19 mouse cellular contexts compared by ENCODE assay signal in genomic region chr1:153111596-153111995, GRCm38 (mm10).
"Had no signal": no experiment of that assay in that cellular context is flagged by ENCODE, and none has a peak within 500 bp of the region (broad histone marks: within the 10 kb centered on the region; RNA-seq: fewer than 3 reads in every experiment).

No protein-coding gene starts in this region.

- H3K4me3 ChIP-seq: limb, embryonic 12.5 days; limb, embryonic 15.5 days; lung, embryonic 15.5 days had no signal

- H3K9ac ChIP-seq: limb, embryonic 12.5 days; limb, embryonic 15.5 days; liver, embryonic 14.5 days; liver, postnatal 0 days; lung, embryonic 15.5 days had no signal

- H3K27ac ChIP-seq: limb, embryonic 12.5 days; limb, embryonic 15.5 days; liver, embryonic 14.5 days; lung, embryonic 15.5 days; macrophage; stomach, postnatal 0 days had no signal

- DNase-seq: kidney, adult 11 months; kidney, adult 9 months; kidney, postnatal 14 days; kidney, postnatal 4 days; left cerebral cortex, postnatal 4 days; liver, postnatal 0 days; midbrain, embryonic 14.5 days; right cerebral cortex, postnatal 14 days; right cerebral cortex, postnatal 4 days; thymus, adult 2 months; thymus, postnatal 14 days; thymus, postnatal 4 days had no signal

- ATAC-seq: liver, postnatal 0 days had no signal

- H3K4me2 ChIP-seq: limb, embryonic 12.5 days; limb, embryonic 15.5 days; liver, embryonic 11.5 days; lung, embryonic 15.5 days had no signal

- H3K4me1 ChIP-seq: limb, embryonic 12.5 days; limb, embryonic 15.5 days; lung, embryonic 15.5 days had no signal

- H3K9me3 ChIP-seq: limb, embryonic 12.5 days; limb, embryonic 15.5 days; lung, embryonic 15.5 days had no signal

- H3K27me3 ChIP-seq: limb, embryonic 12.5 days; limb, embryonic 15.5 days; lung, embryonic 15.5 days had no signal

- H3K36me3 ChIP-seq: limb, embryonic 12.5 days; limb, embryonic 15.5 days; lung, embryonic 15.5 days had no signal
